Mouse (Mus musculus) ES-Bruce4 (cell line): Measurements from ENCODE around the gene Lsg1.

Experiments
- CTCF ChIP-seq: IDR thresholded peaks from one replicate; pipeline ENCODE4 v1.8.1; 2011; ENCODE audit warnings: low read depth, low read length
- EP300 ChIP-seq: IDR thresholded peaks from 2 replicates; pipeline ENCODE4 v1.6.1; 2011; ENCODE audit warnings: low read depth, low read length; ENCODE audit not compliant: insufficient read depth
- POLR2A ChIP-seq: IDR thresholded peaks from one replicate; pipeline ENCODE4 v1.8.1; 2011; ENCODE audit warnings: low read length; ENCODE audit not compliant: insufficient read depth

- TF ChIP-seq POLR2A (no peak), CTCF (no peak), EP300 (no peak)
Measured at GRCm38 (mm10) chr16:30540107-30541001, 47.0 kb downstream of the Lsg1 start.
